Mouse (Mus musculus) forebrain, embryonic 16.5 days (tissue): Measurements from ENCODE around the gene Rpl27. TPM values are rescaled to one million over a fixed set of nuclear protein-coding genes. Genes with fewer than 3 reads are reported as not detected.
A peak's percentile ranks its signal among the peaks of the same experiment; 100 is the strongest.
"Not testable (repeated sequence)": the region's sequence is repeated elsewhere in the genome, so short reads cannot be mapped to it uniquely, and the experiment has no call there.

Experiments
- ATAC-seq: fragments of 200-750 bp; cut with Nextera tagmentation; 2 replicates; pipeline ENCODE4 v1.8.0; 2017; ENCODE audit warnings: mild to moderate bottlenecking, moderate library complexity
- H3K27ac ChIP-seq: fragments of 300-500 bp; sonication (generic); 2 replicates; pipeline ENCODE4 v1.5.1; 2014; ENCODE audit warnings: low read length, control low read depth
- H3K27me3 ChIP-seq: fragments of 300-500 bp; sonication (generic); replicated peaks from 2 replicates; pipeline ENCODE4 v1.6.1; 2014; ENCODE audit warnings: low read length; ENCODE audit not compliant: control insufficient read depth, insufficient read depth
- H3K36me3 ChIP-seq: fragments of 300-500 bp; sonication (generic); 2 replicates; pipeline ENCODE4 v1.6.1; 2014; ENCODE audit not compliant: control insufficient read depth, insufficient read depth
- H3K4me1 ChIP-seq: fragments of 300-500 bp; sonication (generic); replicated peaks from 2 replicates; pipeline ENCODE4 v1.6.1; 2014; ENCODE audit warnings: low read length; ENCODE audit not compliant: control insufficient read depth, insufficient read depth
- H3K4me2 ChIP-seq: fragments of 300-500 bp; sonication (generic); 2 replicates; pipeline ENCODE4 v1.6.1; 2014; ENCODE audit warnings: mild to moderate bottlenecking, low read length, control low read depth
- H3K4me3 ChIP-seq: fragments of 300-500 bp; sonication (generic); replicated peaks from 2 replicates; pipeline ENCODE4 v1.5.1; 2014; ENCODE audit warnings: mild to moderate bottlenecking, low read length, control low read depth
- H3K9ac ChIP-seq: fragments of 300-500 bp; sonication (generic); replicated peaks from 2 replicates; pipeline ENCODE4 v1.6.1; 2014; ENCODE audit warnings: low read depth, low read length, control low read depth
- H3K9me3 ChIP-seq: fragments of 300-500 bp; sonication (generic); 2 replicates; pipeline ENCODE4 v1.6.1; 2016; ENCODE audit warnings: low read length; ENCODE audit not compliant: control insufficient read depth
- WGBS: fragments of 180-500 bp; shearing (Covaris S2); extraction: QIAGEN DNeasy Blood & Tissue Kit; methylation state at CpG from one replicate; pipeline ENCODE4 v1.1.7; 2014; 5-methylcytosine and 5-hydroxymethylcytosine counted together
- polyA plus RNA-seq: library from polyadenylated mRNA; unstranded; fragments of >200 nt; fragmentation: Nextera tagmentation; extraction: Ambion mirVana; gene quantifications from 2 replicates; pipeline ENCODE4 v1.2.1, GENCODE M21; 2015

Gene Rpl27
- polyA plus RNA-seq, 1 experiment from 2014 or later, result 219 TPM

GRCm38 (mm10) chr11:101424105-101424851 lies 17.8 kb upstream of the Rpl27 start, which contains the start of gene Gm27029:
Gene Gm27029, minus strand, starts transcription at chr11:101424796.
- H3K4me3 ChIP-seq, result peak within 1 kb of the TSS; percentile 97
- H3K9me3 ChIP-seq, result no peaks in the 10 kb centered on the region
- WGBS, result 5% methylated on average over 23 of the region's 23 CpGs
- peak within 1 kb of the TSS; percentile 87 for H3K27ac ChIP-seq
- no peaks in the 10 kb centered on the region for H3K36me3 ChIP-seq
- ATAC-seq, result peak; percentile 50
- H3K27me3 ChIP-seq, result no peaks in the 10 kb centered on the region
- peak within 1 kb of the TSS; percentile 82 for H3K9ac ChIP-seq
- H3K4me1 ChIP-seq, result peaks cover 25% of the 10 kb centered on the region
- H3K4me2 ChIP-seq, result peak within 1 kb of the TSS; percentile 92

- H3K9ac ChIP-seq, result peak within 1 kb of the TSS; percentile 82
- WGBS, result under 1% methylated on average over 81 of the region's 81 CpGs
- peak; percentile 97 for ATAC-seq
- peak within 1 kb of the TSS; percentile 97 for H3K4me3 ChIP-seq
- H3K36me3 ChIP-seq, result peaks cover 3% of the 10 kb centered on the region; the same call in 1 of the 2 replicates
- peaks cover 25% of the 10 kb centered on the region for H3K4me1 ChIP-seq
- H3K27me3 ChIP-seq, result no peaks in the 10 kb centered on the region
- H3K9me3 ChIP-seq, result no peaks in the 10 kb centered on the region
- peak within 1 kb of the TSS; percentile 92 for H3K4me2 ChIP-seq
- peak within 1 kb of the TSS; percentile 87 for H3K27ac ChIP-seq
Measured at GRCm38 (mm10) chr11:101424925-101425813, 16.9 kb upstream of the Rpl27 start, which contains the start of the genes Rundc1 and Ptges3l. Gene Rundc1, plus strand, starts transcription at chr11:101425085. Gene Ptges3l, minus strand, starts transcription at chr11:101425333.

GRCm38 (mm10) chr11:101426165-101426564 lies 15.9 kb upstream of the Rpl27 start:
- no peak overlapping the region; the same call in 1 of the 2 replicates for H3K9ac ChIP-seq
- H3K27me3 ChIP-seq, result no peaks in the 10 kb centered on the region
- H3K36me3 ChIP-seq, result peaks cover 8% of the 10 kb centered on the region
- peaks cover 25% of the 10 kb centered on the region for H3K4me1 ChIP-seq
- WGBS, result 63% methylated on average over 8 of the region's 8 CpGs
- no peak overlapping the region for H3K27ac ChIP-seq
- no peaks in the 10 kb centered on the region for H3K9me3 ChIP-seq
- H3K4me2 ChIP-seq, result peak overlapping the region; percentile 92
- no peak for ATAC-seq
- H3K4me3 ChIP-seq, result peak overlapping the region; percentile 97

GRCm38 (mm10) chr11:101431327-101431726 lies 10.8 kb upstream of the Rpl27 start:
- no peak overlapping the region for H3K9ac ChIP-seq

GRCm38 (mm10) chr11:101433396-101433795 lies 8.7 kb upstream of the Rpl27 start:
- Histone ChIP-seq H3K27me3 (no peaks in the 10 kb centered on the region), H3K36me3 (peaks cover 20% of the 10 kb centered on the region), H3K4me3 (no peak overlapping the region), H3K4me2 (no peak overlapping the region), H3K9me3 (no peaks in the 10 kb centered on the region), H3K4me1 (no peaks in the 10 kb centered on the region), H3K9ac (no peak overlapping the region), H3K27ac (no peak overlapping the region)
- no peak for ATAC-seq
- WGBS, result 71% methylated on average over 13 of the region's 13 CpGs

More at GRCm38 (mm10) chr11:101431327-101431726, 10.8 kb upstream of the Rpl27 start:
- Histone ChIP-seq H3K4me1 (peaks cover 8% of the 10 kb centered on the region), H3K27me3 (no peaks in the 10 kb centered on the region), H3K4me3 (no peak overlapping the region), H3K9me3 (no peaks in the 10 kb centered on the region), H3K4me2 (no peak overlapping the region), H3K27ac (no peak overlapping the region), H3K36me3 (peaks cover 20% of the 10 kb centered on the region)
- 92% methylated on average over 9 of the region's 9 CpGs for WGBS
- ATAC-seq, result no peak

GRCm38 (mm10) chr11:101435831-101436230 lies 6.3 kb upstream of the Rpl27 start:
- WGBS, result 87% methylated on average over 4 of the region's 4 CpGs
- Histone ChIP-seq H3K9me3 (no peaks in the 10 kb centered on the region), H3K27me3 (no peaks in the 10 kb centered on the region), H3K27ac (no peak overlapping the region), H3K9ac (no peak overlapping the region), H3K36me3 (peaks cover 14% of the 10 kb centered on the region; the same call in 1 of the 2 replicates), H3K4me1 (no peaks in the 10 kb centered on the region), H3K4me3 (no peak overlapping the region), H3K4me2 (no peak overlapping the region)
- ATAC-seq, result no peak

- no peaks in the 10 kb centered on the region for H3K4me1 ChIP-seq
- 50% methylated on average over 4 of the region's 4 CpGs for WGBS
- H3K4me3 ChIP-seq, result no peak overlapping the region
- H3K27ac ChIP-seq, result no peak overlapping the region
- no peaks in the 10 kb centered on the region for H3K9me3 ChIP-seq
- ATAC-seq, result no peak
- 0 out of 2 replicates have a peak, but pooled peaks cover 6% of the 10 kb centered on the region for H3K36me3 ChIP-seq
- no peaks in the 10 kb centered on the region for H3K27me3 ChIP-seq
- no peak overlapping the region for H3K9ac ChIP-seq
- no peak overlapping the region for H3K4me2 ChIP-seq
Measured at GRCm38 (mm10) chr11:101436916-101437315, 5.2 kb upstream of the Rpl27 start.

GRCm38 (mm10) chr11:101438006-101438405 lies 4.1 kb upstream of the Rpl27 start:
- not testable (repeated sequence) for H3K4me3 ChIP-seq, H3K4me1 ChIP-seq, H3K27me3 ChIP-seq, H3K4me2 ChIP-seq, H3K27ac ChIP-seq, H3K9me3 ChIP-seq, H3K9ac ChIP-seq, ATAC-seq, H3K36me3 ChIP-seq
- 66% methylated on average over 3 of the region's 3 CpGs for WGBS
